Mouse (Mus musculus): ENCODE measurements around the gene Jade1. TPM values are rescaled to one million over a fixed set of nuclear protein-coding genes. Genes with fewer than 3 reads are reported as not detected.

Gene Jade1
- total RNA-seq, 2 experiments from 2014 or later = 23.0 to 25.3 TPM

DNA sequence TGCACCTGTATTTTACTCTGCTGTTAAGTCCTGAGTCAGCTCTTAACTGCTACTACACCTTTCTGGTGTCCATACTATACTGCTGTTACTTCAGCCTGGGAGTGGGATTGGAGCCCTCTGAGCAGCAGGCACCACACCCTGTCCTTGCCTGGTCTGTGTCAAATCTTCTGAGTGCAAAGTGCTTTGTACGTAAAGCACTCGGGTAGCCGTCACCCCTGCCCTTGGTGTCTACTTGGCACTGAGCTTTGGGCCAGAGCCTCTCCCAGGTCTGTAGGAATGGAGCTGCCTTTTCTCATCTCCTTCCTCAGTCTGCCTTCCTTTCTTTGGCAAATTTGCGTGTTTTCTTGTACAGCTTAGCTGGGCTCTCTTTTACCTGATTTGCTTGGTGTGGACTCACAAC is 34.5 kb downstream of the Jade1 start:
- no peak for DNase-seq (ENCODE audit: extremely low spot score in 1 of 2, low spot score in 2 of 2)
- intact Hi-C loops (cut with DNase I) = loop anchor here (10.0 kb wide), 1 partner anchor 545 kb away; no protein-coding TSS in a partner anchor

DNA sequence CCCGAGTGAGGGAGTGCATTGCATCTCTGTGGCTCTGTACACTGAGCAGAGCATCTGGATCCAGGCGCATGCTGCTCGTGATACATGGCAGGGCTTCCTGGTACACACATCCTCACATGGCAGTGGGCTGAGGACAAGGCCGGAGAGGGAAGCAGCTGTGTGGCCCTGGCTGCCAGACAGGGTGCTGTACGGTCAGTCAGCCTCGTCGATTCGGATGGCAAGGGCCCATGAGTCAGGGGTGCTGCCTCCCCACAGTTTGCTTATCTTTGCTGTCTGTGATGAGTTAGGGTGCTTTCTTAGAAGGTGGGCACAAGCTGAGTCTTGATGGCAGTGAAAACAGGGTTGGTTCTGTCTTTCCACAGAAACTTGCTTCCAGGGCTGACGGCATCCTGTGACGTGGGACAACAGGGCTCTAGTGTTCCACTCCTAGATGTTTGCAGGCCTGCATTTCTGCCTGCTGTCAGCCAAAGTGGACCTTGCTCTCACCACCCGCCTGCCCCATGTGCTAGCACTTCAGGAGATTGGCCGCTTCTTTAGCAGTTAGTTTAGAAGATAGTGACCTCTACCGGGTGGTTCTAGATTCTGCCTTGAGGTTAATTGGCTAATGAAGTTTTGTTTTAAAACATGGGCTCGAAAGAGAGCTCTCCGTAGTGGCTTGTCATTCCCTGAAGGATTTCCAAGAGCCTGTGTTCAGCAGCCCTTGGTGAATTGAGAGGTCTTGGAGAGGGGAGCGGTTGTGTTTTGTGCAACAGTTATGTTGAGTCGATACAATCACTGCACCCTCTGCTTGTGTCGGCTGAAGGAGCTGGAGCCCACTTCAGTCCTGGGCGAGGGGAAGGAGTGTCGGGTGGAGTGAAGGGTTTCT is 35.4 kb downstream of the Jade1 start:
- DNase-seq (ENCODE audit: extremely low spot score in 1 of 2, low spot score in 2 of 2) = no peak
- intact Hi-C loops (cut with DNase I) = loop anchor here (10.0 kb wide), 1 partner anchor 546 kb away; no protein-coding TSS in a partner anchor

GRCm38 (mm10) chr3:41591651-41592170 is 36.2 kb downstream of the Jade1 start:
- DNase-seq (ENCODE audit: extremely low spot score in 1 of 2, low spot score in 2 of 2) = no peak
- intact Hi-C loops (cut with DNase I) = loop anchor here (10.0 kb wide), 1 partner anchor 547 kb away; no protein-coding TSS in a partner anchor

GRCm38 (mm10) chr3:41592805-41593204 is 37.3 kb downstream of the Jade1 start:
- intact Hi-C loops (cut with DNase I) = loop anchor here (10.0 kb wide), 1 partner anchor 548 kb away; no protein-coding TSS in a partner anchor
- no peak for DNase-seq (ENCODE audit: extremely low spot score in 1 of 2, low spot score in 2 of 2)

DNA sequence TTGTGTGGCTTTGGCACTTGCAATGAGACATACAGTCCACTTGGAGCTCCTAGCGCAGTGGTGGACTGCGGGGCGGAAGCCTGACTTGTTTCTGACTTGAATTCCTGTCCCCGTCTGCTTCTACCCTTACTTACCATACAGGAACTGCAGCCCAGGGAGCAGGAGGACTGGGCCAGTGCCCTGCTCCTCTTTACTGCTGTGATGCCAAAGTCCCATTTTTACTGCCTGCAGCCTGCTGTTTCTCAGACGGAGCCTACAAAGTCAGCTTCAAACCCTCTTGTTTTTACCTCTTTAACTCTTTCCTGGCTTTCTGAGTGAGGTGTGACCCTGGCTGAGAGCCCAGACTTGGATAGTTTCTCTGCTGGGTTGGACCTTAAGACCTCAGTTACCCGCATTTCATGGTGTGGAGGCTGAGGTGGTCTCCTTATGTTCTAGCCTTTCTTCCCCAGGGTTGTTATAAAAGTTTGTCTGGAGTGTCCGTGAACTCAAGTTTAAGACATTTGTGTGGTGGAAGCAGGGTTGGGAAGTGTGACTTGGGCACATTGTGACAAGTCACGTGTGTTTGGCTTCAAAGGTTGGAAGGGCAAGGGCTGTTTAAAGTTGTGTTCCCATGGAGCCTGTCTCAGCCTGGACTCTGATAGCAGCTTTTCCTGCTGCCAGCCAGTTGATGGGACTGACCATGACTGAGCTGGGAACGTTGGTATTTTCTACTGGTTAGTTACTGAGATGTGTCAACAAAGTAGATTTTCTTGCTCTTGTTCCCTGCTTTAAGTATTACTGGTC is 38.8 kb downstream of the Jade1 start:
- intact Hi-C loops (cut with DNase I) = loop anchor here (10.0 kb wide), 1 partner anchor 549 kb away; no protein-coding TSS in a partner anchor
- DNase-seq (ENCODE audit: extremely low spot score in 1 of 2, low spot score in 2 of 2) = no peak

- no peak for DNase-seq (ENCODE audit: extremely low spot score in 1 of 2, low spot score in 2 of 2)
- intact Hi-C loops (cut with DNase I) = loop anchor here (10.0 kb wide), 1 partner anchor 550 kb away; no protein-coding TSS in a partner anchor
Measured at GRCm38 (mm10) chr3:41595010-41595409, 39.5 kb downstream of the Jade1 start.

GRCm38 (mm10) chr3:41597036-41597435 is 41.5 kb downstream of the Jade1 start:
- DNase-seq (ENCODE audit: extremely low spot score in 1 of 2, low spot score in 2 of 2) = no peak

GRCm38 (mm10) chr3:41598412-41598811 is 42.9 kb downstream of the Jade1 start:
- DNase-seq (ENCODE audit: extremely low spot score in 1 of 2, low spot score in 2 of 2) = no peak
- intact Hi-C loops (cut with DNase I) = loop anchor here (10.0 kb wide), 1 partner anchor 554 kb away; no protein-coding TSS in a partner anchor

More at GRCm38 (mm10) chr3:41597036-41597435, 41.5 kb downstream of the Jade1 start:
- intact Hi-C loops (cut with DNase I) = loop anchor here (10.0 kb wide), 1 partner anchor 552 kb away; no protein-coding TSS in a partner anchor

DNA sequence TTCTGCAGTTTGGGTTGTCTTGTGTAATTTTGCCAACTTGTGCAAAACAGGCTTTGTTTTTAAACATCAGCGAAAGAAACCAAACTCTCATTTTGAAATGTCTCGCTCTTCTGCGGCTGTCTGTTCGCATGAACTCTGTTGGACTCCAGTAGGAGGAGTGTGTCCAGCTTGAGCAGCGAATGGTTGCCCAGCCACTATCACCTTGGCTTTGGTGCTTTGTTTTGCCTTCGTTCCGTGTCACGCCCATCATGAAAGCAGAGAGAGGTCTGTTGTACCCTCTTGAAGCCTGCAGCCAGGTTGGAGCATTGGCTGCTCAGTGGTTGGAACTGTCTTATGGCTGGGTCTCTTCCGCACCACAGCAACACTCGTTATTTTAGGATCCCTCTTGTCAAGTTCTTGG is 43.7 kb downstream of the Jade1 start:
- no peak for DNase-seq (ENCODE audit: extremely low spot score in 1 of 2, low spot score in 2 of 2)
- intact Hi-C loops (cut with DNase I) = loop anchor here (10.0 kb wide), 1 partner anchor 554 kb away; no protein-coding TSS in a partner anchor

GRCm38 (mm10) chr3:41599806-41600589 is 44.5 kb downstream of the Jade1 start:
- intact Hi-C loops (cut with DNase I) = loop anchor here (10.0 kb wide), 1 partner anchor 555 kb away; no protein-coding TSS in a partner anchor
- no peak for DNase-seq (ENCODE audit: extremely low spot score in 1 of 2, low spot score in 2 of 2)

GRCm38 (mm10) chr3:41601226-41602020 is 45.9 kb downstream of the Jade1 start:
- no peak for DNase-seq (ENCODE audit: extremely low spot score in 1 of 2, low spot score in 2 of 2)

DNA sequence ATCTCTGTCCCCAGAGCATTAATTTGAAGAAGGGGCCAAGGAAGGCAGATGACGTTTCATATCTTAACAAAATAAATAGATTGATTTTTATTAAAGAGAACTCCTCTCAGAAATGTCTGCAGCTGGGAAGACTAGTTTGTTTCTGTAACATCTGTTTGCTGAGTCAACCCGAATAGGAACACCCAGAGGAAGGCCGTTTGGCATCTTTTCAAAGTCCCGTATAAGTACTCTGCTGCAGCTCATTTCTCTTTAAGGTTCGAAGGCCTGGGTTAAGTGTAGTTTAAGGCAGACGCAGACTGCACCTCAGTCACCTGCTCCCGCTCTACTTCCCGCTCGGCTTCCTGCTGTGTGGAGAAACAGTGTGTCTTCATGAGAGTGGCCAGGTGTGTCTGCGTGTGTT is 47.4 kb downstream of the Jade1 start:
- intact Hi-C loops (cut with DNase I) = no loop called here
- DNase-seq (ENCODE audit: extremely low spot score in 1 of 2, low spot score in 2 of 2) = no peak

More at GRCm38 (mm10) chr3:41601226-41602020, 45.9 kb downstream of the Jade1 start:
- intact Hi-C loops (cut with DNase I) = no loop called here

DNA sequence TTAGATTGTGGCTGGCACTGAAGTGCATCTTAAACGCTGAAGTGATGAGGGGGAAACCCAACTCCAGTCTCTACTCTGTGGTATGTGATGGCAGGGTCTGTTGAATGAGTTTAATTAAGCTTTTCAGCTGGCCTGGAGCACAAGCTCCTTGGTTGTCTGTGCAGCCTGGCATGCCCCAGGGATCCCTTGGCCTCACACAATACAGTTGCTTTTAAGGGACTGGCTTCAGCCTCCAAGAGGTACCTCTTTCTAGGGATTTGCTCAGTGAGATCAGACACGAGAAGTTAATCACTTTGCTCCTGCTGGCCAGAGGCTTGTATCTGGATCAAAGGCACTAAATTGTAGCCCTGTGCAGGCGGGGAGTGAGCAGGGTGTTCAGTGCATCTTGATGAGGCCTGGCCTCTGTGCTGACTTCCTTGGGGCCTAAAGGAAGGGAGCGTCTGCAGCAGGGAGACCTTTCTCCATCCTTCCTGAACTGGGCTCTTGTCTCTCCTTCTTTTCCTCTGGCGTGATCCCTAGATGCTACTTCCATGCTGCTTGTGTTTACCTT is 48.0 kb downstream of the Jade1 start:
- no peak for DNase-seq (ENCODE audit: extremely low spot score in 1 of 2, low spot score in 2 of 2)
- intact Hi-C loops (cut with DNase I) = no loop called here

GRCm38 (mm10) chr3:41604629-41605321 is 49.2 kb downstream of the Jade1 start:
- DNase-seq (ENCODE audit: extremely low spot score in 1 of 2, low spot score in 2 of 2) = no peak
- intact Hi-C loops (cut with DNase I) = no loop called here

- DNase-seq (ENCODE audit: extremely low spot score in 1 of 2, low spot score in 2 of 2) = no peak
- intact Hi-C loops (cut with DNase I) = no loop called here
Measured at GRCm38 (mm10) chr3:41605601-41606329, 50.2 kb downstream of the Jade1 start.

DNA sequence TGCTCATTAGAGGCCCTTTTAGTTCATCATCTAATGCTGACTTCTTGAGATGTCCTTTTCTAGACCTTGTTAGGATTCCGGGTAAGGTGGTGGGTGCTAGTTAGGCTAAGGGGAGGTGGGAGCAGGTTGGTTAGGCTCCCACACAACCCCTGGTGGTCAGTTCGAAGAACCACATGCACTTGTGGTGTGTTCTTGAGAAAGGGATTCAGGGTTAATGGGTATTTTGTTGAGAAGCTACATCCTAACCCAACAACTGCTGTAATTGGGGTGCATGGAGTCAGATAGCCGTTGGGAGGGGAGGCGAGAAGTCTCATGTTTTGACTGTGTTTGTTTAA is 50.8 kb downstream of the Jade1 start:
- intact Hi-C loops (cut with DNase I) = no loop called here
- no peak for DNase-seq (ENCODE audit: extremely low spot score in 1 of 2, low spot score in 2 of 2)
